Mouse (Mus musculus) gastrocnemius, adult 18-20 months (tissue): Measurements from ENCODE around the gene Depdc5. TPM values are rescaled to one million over a fixed set of nuclear protein-coding genes. Genes with fewer than 3 reads are reported as not detected.
"Not testable (repeated sequence)": the region's sequence is repeated elsewhere in the genome, so short reads cannot be mapped to it uniquely, and the experiment has no call there.

Experiments used
- DNase-seq: peaks from one replicate; pipeline ENCODE4 v3.0.0; 2021; ENCODE audit warnings: low spot score
- total RNA-seq, 2 experiments: library from RNA; stranded (reverse); gene quantifications; 2 replicates each; pipeline ENCODE4 v1.2.3; 2021

Depdc5 gene
- total RNA-seq, 2 experiments from 2014 or later, result 13.0 to 14.1 TPM

DNA sequence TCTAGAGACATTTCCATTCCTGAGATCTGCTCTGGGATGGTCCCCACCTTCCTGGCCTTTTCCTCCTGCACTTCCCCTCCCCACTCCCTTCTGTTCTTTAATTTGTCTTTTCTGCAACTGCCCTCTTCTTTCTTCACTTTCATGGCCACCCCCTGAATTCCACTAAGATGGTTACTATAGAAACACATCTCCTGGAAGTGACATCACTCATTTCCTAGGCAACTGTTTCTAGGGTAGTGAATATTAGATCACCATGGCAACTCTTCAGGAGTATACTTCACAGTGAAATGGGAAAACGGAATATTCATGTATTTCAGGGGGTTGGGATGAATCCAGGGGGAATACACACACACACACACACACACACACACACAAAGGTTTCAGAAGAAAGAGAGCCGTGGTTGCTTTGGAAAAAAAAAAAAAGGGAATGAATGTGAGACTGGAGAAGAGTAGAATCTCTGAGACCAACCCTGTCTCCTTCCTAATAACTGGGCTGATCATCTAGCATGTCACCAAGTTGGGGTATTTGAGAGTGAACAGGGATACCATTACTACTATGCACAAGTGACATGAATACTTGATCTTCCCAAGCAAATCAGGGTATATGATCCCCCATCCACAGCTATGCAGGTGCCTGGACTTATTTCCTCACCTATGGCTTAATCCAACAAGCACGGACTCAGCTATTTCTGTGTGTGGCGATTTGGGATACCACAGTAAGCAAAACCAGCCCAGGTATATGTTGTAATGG is 167.1 kb downstream of the Depdc5 start:
- no peak for DNase-seq

DNA sequence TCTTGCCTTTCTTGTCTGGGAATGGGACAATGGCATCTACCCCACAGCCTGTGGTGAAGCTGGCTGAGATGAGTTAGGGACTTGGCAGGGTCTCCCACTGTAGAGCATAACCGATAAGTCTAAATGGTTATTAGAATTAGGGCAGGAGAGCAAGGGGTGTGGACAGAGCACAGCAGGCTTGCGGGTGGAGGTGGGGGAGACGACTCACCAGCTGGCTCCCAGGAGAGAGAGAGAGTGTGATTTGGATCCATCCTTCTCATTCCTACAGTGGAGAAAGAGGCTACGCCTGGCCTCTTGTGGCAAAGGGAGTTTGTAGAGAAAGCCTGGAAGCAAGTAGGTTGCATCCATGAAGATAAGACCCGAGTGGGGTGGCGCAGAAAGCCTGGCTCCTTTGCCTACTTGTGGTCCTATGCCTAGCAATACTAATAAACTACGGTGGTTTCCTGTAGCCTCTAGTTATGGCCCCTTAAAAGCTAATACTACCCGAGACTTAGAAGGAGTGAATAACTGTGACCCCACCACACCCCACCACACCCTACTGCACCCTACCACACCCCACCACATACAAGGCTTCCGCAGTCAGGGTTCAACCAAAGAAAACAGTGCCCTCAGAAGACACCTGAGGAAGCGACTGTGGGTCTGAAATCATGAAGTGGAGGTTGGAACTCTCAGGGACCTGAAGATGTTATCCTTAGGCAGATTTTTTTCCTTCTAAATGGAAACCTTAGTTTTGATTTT is 168.7 kb downstream of the Depdc5 start:
- DNase-seq, result no peak

DNA sequence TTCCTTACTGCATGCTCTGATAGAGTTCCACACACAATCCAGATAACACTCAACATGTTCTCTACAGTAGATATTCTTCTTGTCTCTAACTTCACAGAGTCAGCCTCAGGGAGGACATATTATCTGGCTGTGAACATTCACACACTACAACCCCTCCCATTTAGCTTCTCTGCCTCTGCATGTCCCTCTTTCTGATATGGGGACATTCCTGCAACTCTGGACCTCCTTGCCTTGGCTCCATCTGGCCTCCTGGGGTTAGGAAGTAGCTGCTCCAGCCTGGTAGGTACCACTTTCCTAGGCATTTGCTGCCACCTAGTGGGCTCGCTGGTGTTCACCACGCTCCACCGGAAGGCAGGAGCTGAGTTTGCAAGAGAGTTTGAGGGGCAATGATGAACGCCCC is 169.6 kb downstream of the Depdc5 start:
- DNase-seq, result peak; percentile 78

DNA sequence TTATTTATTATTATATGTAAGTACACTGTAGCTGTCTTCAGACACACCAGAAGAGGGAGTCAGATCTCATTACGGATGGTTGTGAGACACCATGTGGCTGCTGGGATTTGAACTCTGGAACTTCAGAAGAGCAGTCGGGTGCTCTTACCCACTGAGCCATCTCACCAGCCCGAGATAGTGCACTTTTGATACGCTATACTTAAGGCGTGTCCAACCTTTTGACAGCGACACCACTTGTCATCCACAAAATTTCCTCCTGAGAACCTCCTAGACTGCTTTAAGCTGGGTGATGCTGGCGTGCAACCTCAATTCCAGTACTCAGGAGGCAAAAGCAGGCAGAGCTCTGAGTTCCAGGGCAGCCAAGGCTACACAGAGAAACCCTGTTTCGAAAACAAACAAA is 170.1 kb downstream of the Depdc5 start:
- not testable (repeated sequence) for DNase-seq

DNA sequence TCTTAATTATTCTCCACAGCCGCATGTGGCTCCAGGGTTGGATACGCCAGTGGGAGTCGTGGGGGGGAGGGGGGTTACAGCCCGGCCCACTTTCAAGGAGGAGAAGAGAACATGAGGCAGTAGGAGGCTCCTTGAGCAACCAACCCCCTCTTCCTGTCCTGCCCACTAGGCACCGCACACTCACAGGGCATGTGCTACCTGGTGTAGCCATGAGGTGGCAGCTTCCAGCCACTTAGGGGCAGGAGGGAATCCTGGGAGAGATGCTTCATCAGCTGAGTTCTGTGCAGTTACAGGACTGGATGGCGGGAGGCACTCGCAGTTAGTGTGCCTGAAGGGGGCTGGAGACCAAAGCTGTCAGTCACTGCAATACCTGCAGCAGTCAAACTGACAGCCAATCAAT is 170.6 kb downstream of the Depdc5 start:
- DNase-seq, result no peak

DNA sequence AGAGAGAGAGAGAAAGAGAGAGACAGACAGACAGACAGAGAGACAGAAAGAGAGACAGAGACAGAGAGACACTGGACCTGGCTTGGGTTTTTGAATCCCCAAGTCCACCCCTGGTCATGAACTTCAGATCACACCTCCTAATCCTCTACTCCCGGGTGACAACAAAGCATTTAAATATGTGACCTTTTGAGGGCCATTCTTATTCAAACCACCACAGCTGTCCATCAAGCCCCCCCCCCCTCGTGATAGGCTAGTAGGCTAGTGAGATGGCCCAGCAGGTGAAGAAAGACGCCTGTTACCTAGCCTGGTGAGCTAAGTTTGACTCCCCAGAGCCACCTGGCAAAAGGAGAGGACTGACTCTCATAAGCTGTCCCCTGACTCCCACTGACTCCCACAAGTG is 171.4 kb downstream of the Depdc5 start:
- DNase-seq, result no peak

DNA sequence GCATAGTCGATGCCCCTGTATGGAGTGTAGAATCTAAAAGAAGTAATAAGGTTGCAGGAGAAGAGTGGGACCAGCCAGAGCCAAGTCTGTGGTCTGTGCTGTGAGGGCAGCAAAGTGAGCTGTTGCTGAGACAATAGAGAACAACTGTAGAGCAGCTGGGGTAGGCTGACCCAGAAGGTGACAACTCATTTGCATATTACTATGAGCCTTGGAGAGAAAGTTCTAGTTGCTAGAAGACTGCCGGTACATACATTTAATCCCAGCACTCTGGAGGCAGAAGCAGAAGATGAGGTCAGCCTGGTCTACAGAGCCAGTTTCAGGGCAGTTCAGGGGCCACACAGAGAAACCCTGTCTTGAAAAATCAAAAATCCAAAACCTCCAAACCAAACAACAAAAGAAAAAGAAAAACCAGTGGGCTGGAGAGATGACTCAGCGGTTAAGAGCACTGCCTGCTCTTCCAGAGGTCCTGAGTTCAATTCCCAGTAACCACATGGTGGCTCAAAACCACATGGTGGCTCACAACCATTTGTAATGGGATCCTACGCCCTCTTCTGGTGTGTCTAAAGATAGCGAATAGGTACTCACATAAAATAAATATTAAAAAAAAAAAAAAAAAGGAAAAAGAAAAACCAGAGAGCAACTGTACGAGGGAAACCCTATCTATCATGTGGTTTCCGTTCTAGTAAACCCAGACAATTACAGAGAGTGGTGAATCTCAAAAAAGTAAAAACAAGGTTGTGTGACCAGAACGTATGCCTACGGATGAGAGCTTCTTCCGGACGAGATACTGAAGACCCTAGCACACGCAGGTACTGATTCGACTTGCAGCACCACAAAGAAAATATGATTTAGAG is 175.4 kb downstream of the Depdc5 start:
- no peak for DNase-seq

DNA sequence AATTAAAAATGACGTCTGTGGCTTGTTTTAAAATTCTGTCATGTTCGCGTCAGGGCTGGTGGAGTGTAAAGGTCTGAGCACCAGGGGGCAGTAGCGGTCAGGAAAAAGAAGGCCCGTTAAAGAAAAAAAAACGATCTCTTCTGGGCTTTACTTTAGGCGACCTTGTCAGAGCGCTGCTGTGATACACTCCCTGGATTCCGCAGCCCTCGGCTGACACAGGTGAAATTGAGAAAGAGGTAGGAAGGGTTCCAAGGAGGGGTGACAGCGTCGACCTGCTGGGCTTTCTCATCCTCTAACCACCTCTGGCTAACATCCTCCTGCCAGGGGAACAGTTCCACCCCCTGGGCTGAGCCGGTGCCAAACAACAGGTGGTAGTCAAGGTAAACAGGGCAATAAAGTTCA is 176.0 kb downstream of the Depdc5 start:
- peak; percentile 55 for DNase-seq

DNA sequence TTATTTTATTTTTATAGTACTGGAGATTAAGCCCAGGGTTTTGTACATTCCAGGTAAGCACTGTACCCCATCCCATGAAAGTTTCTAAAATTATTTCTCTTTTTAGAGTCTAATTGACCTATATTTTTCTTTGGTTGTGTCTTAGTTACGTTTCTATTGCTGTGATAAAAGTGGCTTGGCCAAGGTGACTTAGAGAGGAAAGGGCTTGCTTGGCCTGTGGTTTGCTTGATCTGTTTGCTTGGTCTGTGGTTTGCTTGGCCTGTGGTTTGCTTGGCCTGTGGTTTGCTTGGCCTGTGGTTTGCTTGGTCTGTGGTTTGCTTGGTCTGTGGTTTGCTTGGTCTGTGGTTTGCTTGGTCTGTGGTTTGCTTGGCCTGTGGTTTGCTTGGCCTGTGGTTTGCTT is 177.2 kb downstream of the Depdc5 start:
- DNase-seq, result not testable (repeated sequence)

DNA sequence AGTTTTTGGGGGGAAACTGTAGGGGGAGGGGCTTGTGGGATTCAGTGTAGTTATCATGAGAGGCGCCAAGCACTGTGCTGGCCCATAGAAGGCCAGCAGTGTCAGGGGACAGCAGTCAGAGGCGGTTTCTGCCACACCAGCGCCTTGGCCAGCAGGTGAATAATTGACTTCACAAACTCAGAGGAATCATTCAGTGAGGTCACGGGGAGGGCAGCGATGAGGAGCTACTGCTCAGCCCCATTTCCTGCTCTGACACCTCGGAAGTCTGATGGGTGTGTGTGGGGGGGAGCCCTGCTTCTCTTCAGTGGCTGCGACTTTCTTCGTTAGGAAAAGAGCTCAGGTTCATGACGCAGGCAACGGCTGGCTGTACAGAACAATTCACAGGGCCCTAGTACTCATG is 179.9 kb downstream of the Depdc5 start:
- DNase-seq, result no peak

Other genes starting within 250 kb of the Depdc5 start
- gene Pisd, start 78.1 kb upstream of the Depdc5 start, total RNA-seq, result 10 to 100 TPM; 10.8 to 14.1 TPM
- 1 to 10 TPM in 1 of 2 experiments, not detected in 1; 1.1 TPM for gene Gm20671, start 36.6 kb upstream of the Depdc5 start, total RNA-seq
- gene Prr14l, start 9.4 kb upstream of the Depdc5 start, total RNA-seq, result 1 to 10 TPM; 4.1 to 4.2 TPM
- gene Ywhah, start 155.1 kb downstream of the Depdc5 start, total RNA-seq, result 10 to 100 TPM; 53.1 to 54.1 TPM
- not detected for gene Slc5a1, start 240.5 kb downstream of the Depdc5 start, total RNA-seq